Mouse (Mus musculus) urinary bladder, postnatal 4 days (tissue): ENCODE measurements around the gene Hist1h2ah.

ENCODE experiments used
- DNase-seq, 2 experiments: peaks; one replicate each; pipeline ENCODE4 v3.0.0; 2021 to 2022; ENCODE audit warnings: low spot score in 2 of 2

Hist1h2ah gene

DNA sequence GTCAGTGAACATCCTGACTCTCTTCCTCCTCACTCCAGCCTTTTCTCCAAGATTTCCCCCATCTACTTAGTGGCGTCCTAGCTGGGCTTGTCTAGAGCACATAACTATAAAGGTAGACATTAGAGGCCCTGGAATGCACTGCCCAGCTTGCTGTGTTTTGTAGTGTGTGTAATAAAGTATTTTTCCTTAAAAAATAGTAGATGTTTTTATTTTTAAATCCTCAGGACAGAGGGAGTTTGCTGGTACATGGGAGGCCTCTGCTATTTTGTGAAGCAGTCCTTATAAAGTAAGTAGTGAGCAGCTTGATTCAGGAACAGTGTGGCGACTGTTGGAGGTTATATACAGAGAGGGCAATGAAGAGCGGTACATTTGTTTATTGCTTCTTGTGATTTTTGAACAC, 26.7 kb downstream of the Hist1h2ah start:
- no peak for DNase-seq

DNA sequence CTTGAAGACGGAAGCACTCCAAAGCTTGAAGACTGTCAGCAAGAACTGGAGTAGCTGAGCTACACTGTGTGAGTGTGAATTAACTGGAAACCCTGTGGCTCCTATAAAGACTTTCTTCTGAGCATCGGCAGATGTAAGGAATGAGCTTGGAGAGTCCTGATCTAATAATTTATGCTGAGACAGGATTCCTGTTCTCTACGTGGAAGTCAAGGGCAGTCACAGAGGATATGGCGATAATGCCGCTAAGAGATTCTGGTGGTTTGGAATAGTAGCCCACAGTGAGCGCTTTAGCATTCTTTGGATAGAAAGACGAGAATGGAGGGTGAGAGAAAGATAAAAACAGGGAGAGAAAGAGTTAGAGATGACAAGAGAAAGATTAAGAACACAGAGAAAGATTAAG, 27.5 kb downstream of the Hist1h2ah start:
- no peak for DNase-seq

DNA sequence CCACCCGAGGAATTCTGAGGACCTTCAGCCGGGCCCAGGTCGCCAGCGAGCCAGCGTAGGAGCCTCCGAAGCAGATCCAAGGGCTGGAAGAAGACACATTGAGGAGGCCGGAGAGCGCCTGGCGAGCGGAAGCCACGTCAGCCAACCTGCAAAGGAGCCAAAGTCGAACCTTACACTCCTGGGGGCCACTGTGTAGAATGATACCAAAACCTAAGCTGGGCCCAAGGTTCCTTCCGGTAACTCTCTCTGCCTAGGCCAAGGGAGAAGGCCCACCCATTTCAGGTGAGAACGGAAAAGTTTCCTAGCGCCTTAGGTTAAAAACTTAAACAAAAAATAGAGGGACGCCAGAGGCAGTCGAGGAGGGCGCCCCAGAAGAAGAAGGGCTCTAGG, 28.3 kb downstream of the Hist1h2ah start:
- no peak for DNase-seq

DNA sequence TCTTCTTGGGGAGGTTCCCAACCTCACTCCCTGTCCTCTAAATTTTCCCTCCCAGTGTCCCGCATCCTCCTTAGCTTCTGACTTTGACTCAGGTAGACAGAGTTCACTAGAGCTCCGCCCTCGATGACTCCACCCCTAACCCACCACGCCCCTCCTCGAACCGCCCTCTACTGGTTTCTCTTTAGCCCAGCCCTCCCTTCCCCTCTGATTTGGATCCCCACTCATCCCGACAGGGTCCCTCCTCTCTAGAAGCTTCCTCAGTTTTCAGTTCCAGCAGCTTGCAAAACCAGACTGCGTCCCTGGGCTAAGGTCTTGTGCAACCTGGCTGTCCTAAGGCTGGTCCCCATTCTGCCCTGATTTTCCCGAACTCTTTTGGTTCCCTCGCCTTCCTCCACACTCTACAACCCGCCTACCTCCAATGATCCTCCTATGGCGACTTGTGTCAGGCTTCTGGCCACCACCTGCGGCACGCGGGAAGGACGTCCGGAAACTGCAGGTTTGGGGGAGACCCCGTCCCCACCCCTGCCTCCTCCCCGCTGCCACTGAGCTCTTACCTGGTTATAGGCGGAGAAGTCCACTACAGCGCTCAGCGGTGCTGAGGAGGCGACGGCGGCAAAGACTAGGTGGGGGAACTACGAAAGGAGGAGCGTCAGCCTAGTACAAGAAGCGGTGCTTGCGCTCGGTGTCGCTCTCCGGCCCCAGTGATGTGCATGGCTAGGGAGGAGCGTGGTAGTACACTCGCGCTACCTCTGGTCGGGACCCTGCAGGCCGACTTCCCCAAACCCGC, 28.8 kb downstream of the Hist1h2ah start:
- DNase-seq = no peak

DNA sequence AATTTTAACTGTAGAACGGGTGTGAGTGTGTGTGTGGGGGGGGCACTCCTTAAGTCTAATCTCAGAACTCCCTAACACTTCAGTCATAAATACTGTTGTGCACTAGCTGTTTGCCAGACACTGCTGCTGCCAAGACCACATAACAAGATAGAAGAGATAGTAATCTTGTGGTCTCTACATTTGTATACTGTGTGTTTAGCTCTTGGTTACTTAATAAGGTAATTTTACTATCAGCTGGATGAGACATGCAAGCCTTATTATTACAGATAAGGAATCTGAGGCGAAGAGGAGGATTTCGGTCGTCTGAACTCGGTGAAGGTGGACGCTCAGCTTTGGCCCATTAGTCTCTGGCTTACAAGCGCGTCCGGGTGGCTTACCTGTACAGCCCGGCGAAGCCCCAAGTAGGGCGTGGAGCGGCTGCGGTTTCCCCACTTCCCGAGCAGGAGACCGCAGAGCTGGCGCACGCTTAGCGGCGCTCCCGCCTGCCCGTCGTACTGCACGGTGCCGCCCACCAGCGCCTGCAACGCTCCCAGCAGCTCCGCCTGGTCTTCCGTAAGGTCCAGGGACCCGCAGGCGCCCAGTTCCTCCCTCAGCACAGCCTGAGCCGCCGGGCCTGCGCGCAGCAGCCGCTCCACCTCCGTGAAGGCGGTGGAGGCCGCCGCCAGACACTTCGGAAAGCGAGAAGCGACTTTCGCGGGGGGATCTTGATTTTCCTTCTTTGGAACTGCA, 29.6 kb downstream of the Hist1h2ah start:
- no peak for DNase-seq

DNA sequence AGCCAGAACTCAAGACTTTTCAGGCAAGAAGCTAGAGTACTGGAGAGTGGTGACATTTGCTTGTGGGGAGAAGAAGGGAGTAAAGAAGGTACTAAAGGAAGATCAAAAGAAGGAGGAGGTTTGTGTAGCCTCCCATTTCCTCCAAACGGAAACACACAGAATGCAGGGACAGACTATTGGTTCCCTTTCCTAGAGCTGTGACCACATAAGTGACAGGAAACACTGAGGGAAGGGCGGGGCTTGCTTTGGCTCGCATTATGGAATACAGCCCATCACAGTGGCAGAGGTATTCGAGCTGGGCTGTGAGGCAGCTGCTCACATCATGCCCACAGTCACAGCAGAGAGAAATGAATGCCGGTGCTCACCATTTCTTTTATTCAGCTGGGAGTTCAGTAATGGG, 33.5 kb downstream of the Hist1h2ah start:
- no peak for DNase-seq

DNA sequence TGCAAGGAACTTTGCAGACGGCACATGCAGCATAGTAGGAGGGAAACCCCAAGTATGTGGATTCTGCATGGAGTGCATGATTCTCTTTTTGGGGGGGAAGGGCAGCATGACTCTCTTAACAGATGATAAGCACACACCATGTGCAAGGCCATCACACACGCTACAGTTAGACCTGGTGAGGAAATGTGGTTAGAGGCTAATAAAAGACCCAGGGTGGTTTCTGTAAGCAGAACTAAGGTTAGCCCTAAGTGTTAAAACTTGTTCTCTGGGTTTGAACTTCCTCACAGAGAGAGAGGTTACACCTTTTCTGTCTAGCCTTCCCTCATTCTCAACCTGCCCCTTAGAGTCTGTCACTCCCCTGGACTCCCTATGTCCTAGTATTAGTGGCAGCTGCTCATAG, 34.0 kb downstream of the Hist1h2ah start:
- DNase-seq = no peak

DNA sequence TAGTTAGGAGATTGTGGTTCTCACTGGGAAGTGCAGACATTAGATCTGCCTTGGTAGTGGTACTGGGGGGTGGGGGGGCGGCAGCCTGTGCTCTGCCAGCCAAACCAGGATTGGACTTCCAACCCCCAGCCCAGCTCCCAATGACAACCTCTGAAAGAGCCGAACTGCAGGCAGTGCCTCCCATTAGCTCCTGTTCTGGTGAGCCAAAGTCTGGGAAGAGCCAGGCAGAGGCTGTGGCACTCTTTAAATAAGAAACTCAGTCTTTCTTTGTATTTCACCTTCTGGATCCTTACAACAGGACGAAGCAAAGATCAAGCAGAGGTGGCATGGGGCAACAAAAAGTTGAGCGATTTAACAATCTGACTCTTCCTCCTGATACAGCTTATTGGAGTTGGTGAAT, 36.2 kb downstream of the Hist1h2ah start:
- DNase-seq = no peak

DNA sequence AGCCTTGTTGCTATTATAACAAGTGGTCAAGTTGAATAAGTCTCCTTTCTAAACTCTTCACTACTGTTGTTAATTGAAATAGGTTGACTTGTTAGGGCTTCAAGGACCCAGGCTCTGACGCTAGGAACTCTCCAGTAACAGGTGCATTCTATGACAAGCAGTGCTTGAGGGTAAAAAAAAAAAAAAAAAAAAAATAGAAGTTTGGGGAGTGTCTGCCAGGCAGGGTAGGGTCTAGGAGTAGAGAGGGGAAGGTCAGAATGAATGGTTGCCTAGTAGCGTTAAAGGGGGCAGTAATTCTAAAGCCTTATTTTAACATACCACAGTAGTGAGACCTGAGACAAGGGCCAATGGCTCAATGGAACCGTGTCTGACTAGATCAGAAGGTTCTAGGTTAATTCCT, 37.0 kb downstream of the Hist1h2ah start:
- no peak for DNase-seq

DNA sequence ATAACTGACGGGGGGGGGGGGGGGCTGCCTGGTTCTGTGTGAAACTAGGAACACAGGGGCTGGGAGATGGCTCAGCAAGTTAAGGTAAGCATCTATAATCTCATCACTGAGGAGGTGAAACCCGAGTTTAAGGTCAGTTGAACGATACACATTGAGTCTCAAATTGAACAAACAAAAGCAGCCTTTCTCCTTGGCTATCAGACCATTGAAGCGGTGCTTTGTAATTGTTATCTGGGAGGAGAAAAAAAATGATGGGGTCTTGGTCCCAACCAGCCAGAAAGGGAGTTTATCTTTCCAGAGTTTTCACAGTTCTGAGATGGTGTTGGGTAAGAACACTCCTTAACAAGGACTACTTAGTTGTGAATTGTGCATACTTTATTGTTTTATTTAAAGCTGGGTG, 37.5 kb downstream of the Hist1h2ah start:
- no peak for DNase-seq

DNA sequence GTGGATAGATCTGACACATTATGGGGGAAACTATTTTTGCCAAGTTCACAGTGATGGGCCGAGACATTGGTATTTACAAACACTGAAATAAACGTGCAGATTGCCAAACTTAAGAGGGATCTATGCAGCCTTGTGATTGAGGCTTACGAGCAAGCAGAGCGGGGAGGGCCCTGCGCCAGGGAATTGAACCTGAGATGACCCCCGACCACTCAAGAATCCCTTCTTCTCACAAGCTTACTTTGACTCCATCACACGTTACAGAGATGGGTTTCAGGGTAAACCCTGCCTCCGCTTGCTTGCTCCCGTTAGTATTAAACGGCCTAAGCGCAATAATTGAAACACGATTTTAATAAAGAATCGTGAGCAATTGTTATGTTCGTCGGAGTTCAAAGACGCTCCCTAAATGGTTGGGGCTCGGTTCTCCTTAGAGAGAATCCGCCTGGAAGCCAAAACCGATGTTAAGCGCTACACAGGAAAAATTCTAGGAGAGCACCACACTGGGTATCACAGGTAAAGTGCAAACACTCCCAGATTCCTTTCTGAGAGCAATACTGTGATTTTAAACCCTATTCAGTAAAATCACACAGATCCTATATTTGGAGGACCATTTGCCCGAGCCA, 38.1 kb downstream of the Hist1h2ah start:
- DNase-seq = no peak

DNA sequence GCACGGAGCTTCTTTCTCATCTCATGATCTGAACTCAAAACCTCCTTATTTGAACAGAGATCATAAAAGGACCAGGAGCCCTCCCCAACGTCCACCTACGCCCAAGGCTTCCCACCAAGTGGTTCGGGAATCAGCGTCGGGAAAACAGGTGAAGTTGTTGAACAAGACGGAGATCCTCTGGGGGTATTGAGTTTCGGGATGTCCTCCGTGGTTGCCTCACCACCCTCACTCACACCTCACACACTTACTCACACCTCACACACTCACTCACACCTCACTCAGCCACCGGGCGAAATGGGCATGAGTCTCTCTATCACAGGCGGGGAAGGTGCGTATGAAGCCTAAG, 38.6 kb downstream of the Hist1h2ah start:
- DNase-seq = no peak

DNA sequence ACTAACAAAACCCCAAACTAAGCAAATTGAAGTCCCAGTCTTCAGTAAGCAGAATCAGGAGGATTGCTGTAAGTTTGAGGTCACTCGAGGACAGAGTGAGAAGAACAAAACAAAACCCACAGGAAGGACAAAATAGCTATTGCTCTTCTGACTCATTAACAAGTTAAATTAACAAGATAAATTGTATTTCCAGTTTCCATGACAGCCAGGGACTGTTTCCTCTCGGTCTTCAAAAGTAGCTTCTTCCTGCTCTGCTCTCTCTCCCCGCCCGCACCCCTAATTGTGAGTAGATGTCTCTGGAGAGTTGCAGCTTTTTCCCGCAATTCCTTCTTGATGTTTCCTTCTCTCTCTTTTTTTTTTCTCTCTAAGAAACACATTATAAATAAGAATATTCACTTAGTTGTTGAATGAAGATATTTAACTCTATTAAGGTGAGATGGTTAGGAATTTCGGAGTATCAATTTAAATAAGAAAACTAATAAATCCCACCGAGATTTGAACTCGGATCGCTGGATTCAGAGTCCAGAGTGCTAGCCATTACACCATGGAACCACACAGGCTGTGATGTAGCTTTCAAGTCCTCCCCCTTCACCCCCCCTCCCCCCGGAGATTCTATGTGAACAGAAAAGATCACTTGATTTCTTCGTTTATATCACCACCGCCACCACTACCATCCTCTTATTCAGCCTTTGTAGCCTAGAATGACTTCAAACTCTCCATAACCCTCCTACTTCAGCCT, 39.1 kb downstream of the Hist1h2ah start:
- DNase-seq = no peak

DNA sequence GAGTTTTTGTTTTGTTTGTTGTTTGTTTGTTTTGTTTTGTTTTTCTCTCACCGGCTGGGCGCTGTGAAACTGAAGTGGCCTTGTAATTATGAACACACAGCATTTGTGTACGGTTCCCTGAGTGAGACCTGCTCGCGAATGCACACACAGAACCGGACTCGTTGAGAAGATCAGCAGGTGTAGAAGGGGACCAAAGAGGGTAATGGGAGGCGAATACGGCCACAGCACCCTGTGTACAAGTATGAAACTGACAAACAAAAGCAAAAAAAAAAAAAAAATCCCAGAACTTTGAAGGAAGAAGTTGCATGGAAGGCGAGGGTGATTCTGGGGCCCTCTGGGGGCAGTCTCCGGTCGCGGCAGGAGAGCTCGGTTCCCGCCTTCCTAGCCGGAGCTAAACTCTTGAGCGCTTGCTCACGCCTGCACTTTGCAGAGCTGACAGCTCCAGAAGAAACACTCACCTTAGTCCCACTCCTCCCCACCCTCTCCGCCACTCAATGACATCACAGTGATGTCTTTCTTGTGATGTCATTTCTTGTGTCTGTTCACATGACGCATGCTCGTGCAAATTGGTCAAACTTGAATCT, 39.9 kb downstream of the Hist1h2ah start:
- no peak for DNase-seq

DNA sequence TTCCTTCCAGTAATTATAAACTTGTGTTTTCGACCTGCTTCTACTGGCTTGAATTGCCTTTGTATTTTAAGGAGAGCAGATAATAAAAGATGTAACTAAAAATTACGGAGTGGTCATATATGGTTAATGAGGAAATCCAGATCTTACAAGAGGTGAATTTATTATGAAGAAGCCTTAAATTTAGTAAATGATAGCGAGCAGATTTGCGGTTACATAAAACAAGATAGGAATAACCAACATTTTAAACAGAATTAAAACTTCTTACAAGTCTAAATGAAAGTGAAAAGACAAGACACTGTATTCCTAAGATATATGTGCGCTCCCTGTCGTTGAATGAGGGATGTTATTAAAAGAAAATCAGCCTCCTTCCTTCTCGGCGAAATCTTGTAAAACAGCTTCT, 40.5 kb downstream of the Hist1h2ah start:
- DNase-seq = no peak

DNA sequence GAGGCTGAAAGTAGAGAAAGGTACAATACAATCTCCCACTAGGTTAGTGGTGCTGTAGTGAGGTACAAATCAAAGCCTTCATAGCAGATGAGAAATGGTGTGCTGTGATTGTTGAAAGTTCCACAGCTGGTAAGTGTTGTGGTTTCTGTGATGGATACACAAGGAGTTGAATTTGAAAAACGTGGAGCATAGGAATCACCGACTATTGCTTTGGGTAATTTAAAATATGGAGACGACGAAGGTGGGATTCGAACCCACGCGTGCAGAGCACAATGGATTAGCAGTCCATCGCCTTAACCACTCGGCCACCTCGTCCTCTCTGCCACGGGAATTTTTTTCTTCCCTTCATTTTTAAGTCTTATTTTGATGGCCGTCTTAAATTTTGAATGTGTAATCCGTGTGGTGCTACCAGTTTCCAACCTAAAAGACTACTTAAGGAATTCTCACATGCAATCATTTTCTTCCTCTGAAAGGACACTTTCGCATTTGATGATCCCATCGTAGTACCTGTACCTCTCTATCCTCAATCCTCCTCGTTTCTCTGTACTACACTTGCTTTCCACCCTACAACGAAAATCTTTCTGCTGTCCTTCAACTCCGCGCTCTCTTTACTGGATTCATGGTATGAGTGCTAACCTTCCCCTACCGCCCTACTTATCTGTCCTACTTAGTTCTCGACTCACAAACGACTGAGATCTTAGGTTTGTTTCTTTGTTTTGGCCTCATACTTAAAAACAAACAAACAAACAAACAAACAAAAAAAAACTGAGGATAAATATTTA, 41.2 kb downstream of the Hist1h2ah start:
- DNase-seq = no peak

DNA sequence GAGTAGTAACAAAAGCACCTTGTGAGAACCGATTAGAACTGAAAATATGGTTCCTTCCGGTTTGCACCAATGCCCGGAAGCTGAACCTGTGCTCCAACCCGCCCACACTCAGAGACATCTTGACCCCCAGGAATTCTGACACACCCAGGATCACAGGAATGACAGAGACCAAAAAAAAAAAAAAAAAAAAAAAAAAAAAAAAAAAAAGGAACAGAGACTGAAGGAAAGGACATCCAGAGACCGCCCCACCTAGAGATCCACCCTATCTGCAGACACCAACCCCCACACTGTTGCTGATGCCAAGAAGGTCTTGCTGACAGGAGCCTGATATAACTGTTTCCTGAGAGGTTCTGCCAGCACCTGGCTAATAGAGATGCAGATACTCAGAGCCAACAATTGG, 42.8 kb downstream of the Hist1h2ah start:
- DNase-seq = no peak
